Mouse (Mus musculus) monocyte, adult 2 months (primary cell): Measurements from ENCODE around the gene Prph2.

ENCODE experiments used
- DNase-seq, 2 experiments: peaks; one replicate each; pipeline ENCODE4 v3.0.0; 2022; ENCODE audit warnings: low spot score in 2 of 2, low read depth in 1 of 2

The Prph2 gene

DNA sequence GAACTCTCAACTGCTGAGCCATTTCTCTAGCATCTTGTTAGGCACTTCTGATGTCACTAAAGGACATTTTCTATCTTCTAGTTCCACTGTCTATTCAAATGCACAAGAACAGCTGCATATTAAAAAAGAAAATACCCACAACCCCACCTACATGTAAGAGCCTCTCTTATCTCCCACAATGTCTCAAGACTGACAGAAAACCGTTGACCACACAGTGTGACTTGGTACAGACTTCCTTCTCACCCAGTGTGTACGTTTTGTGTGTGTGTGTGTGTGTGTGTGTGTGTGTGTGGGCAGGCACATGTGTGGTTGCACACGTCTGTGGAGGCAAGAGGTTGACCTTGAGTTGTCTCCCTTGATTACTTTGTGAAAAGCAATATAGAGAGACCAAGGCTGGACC lies 51.9 kb downstream of the Prph2 start:
- DNase-seq: no peak

DNA sequence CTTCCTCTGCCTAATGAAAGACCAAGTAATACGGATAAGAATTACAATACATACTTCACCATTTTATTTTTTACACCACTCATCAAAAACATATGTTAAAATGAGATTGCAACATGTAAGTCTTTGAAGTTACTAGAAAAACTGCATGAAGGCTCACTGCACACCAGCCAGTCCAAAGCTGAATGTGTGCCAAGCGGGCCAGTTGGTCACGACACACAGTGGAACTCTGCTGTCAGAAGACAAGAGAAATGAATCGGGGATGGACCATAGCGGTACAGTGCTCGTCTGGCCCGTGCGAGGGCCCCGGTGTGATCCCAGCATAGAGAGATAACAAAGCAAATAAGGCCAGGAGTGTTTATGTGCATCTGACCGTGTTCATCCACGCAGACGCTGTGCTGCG lies 52.9 kb downstream of the Prph2 start:
- DNase-seq: no peak

DNA sequence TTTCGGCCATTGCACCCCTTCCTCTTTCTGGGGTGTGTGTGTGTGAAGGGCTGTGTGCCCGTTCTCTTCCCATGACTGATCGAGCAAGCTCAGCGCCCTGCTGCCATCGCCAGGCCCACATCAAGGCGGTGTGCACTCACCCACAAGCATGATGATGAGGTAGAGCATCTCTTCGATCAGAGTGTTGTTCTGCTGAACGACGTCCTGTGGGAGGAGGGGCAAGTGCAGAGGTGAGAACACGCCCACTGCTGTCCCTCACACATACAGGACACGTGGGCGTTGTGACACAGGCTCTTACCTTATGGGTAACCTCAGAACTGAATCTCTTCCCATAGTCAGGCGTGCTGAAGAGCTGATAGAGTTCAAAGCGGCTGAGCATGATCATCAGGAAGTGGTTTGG lies 56.6 kb downstream of the Prph2 start:
- DNase-seq: no peak

DNA sequence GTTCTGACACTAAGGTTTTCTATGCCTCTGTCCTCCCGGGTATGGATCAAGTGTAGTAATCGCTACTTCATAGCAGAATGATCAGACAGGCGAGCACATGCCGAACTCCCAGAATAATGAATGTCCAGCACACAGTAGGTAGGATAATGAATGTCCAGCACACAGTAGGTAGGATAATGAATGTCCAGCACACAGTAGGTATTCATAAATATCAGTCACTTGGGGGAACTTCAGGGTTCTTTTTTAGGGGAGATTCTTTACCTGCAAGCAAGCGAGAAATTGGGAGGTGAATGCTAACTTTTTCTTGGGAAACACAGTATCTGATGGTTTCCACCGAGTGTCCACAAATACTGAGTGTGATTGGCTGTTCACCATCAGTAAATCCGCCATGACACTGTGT lies 62.3 kb downstream of the Prph2 start:
- DNase-seq: no peak
